Mouse (Mus musculus): ENCODE data around the gene Mgarp. TPM values are rescaled to one million over a fixed set of nuclear protein-coding genes. Genes with fewer than 3 reads are reported as not detected.

Gene Mgarp
- total RNA-seq, 1 experiment from 2014 or later = not detected

- ATAC-seq (replicated peaks in 1 of 2; ENCODE audit: insufficient read depth in 1 of 2, low FRiP score in 2 of 2, low TSS enrichment in 1 of 2, low read depth in 1 of 2, poor library complexity in 2 of 2, severe bottlenecking in 2 of 2) = no peak
Measured at GRCm38 (mm10) chr3:51378665-51378946, 17.9 kb downstream of the Mgarp start.

- ATAC-seq (replicated peaks in 1 of 2; ENCODE audit: insufficient read depth in 1 of 2, low FRiP score in 2 of 2, low TSS enrichment in 1 of 2, low read depth in 1 of 2, poor library complexity in 2 of 2, severe bottlenecking in 2 of 2) = peak; percentile 67 to 75
Measured at GRCm38 (mm10) chr3:51377878-51378664, 18.5 kb downstream of the Mgarp start.

- peak; percentile 59 to 67; a peak in 2 of 4 replicates for ATAC-seq (replicated peaks in 1 of 2; ENCODE audit: insufficient read depth in 1 of 2, low FRiP score in 2 of 2, low TSS enrichment in 1 of 2, low read depth in 1 of 2, poor library complexity in 2 of 2, severe bottlenecking in 2 of 2)
Measured at GRCm38 (mm10) chr3:51375307-51376265, 21.0 kb downstream of the Mgarp start.

- no peak for ATAC-seq (replicated peaks in 1 of 2; ENCODE audit: insufficient read depth in 1 of 2, low FRiP score in 2 of 2, low TSS enrichment in 1 of 2, low read depth in 1 of 2, poor library complexity in 2 of 2, severe bottlenecking in 2 of 2)
Measured at GRCm38 (mm10) chr3:51373544-51373943, 23.0 kb downstream of the Mgarp start.

GRCm38 (mm10) chr3:51372883-51373282, 23.7 kb downstream of the Mgarp start:
- ATAC-seq (replicated peaks in 1 of 2; ENCODE audit: insufficient read depth in 1 of 2, low FRiP score in 2 of 2, low TSS enrichment in 1 of 2, low read depth in 1 of 2, poor library complexity in 2 of 2, severe bottlenecking in 2 of 2) = no peak

- ATAC-seq (replicated peaks in 1 of 2; ENCODE audit: insufficient read depth in 1 of 2, low FRiP score in 2 of 2, low TSS enrichment in 1 of 2, low read depth in 1 of 2, poor library complexity in 2 of 2, severe bottlenecking in 2 of 2) = no peak
Measured at GRCm38 (mm10) chr3:51371826-51372225, 24.7 kb downstream of the Mgarp start.

- ATAC-seq (replicated peaks in 1 of 2; ENCODE audit: insufficient read depth in 1 of 2, low FRiP score in 2 of 2, low TSS enrichment in 1 of 2, low read depth in 1 of 2, poor library complexity in 2 of 2, severe bottlenecking in 2 of 2) = no peak
Measured at GRCm38 (mm10) chr3:51368011-51368410, 28.5 kb downstream of the Mgarp start.

- no peak for ATAC-seq (replicated peaks in 1 of 2; ENCODE audit: insufficient read depth in 1 of 2, low FRiP score in 2 of 2, low TSS enrichment in 1 of 2, low read depth in 1 of 2, poor library complexity in 2 of 2, severe bottlenecking in 2 of 2)
Measured at GRCm38 (mm10) chr3:51366926-51367325, 29.6 kb downstream of the Mgarp start.

GRCm38 (mm10) chr3:51365517-51365882, 31.0 kb downstream of the Mgarp start:
- peak; percentile 62 to 63 for ATAC-seq (replicated peaks in 1 of 2; ENCODE audit: insufficient read depth in 1 of 2, low FRiP score in 2 of 2, low TSS enrichment in 1 of 2, low read depth in 1 of 2, poor library complexity in 2 of 2, severe bottlenecking in 2 of 2)

GRCm38 (mm10) chr3:51364703-51365516, 31.6 kb downstream of the Mgarp start:
- peak; percentile 90 to 93 for ATAC-seq (replicated peaks in 1 of 2; ENCODE audit: insufficient read depth in 1 of 2, low FRiP score in 2 of 2, low TSS enrichment in 1 of 2, low read depth in 1 of 2, poor library complexity in 2 of 2, severe bottlenecking in 2 of 2)

- no peak for ATAC-seq (replicated peaks in 1 of 2; ENCODE audit: insufficient read depth in 1 of 2, low FRiP score in 2 of 2, low TSS enrichment in 1 of 2, low read depth in 1 of 2, poor library complexity in 2 of 2, severe bottlenecking in 2 of 2)
Measured at GRCm38 (mm10) chr3:51361066-51361465, 35.5 kb downstream of the Mgarp start.

- 0 out of 4 replicates have a peak, but pooled peaks have one; percentile 5 to 19 for ATAC-seq (replicated peaks in 1 of 2; ENCODE audit: insufficient read depth in 1 of 2, low FRiP score in 2 of 2, low TSS enrichment in 1 of 2, low read depth in 1 of 2, poor library complexity in 2 of 2, severe bottlenecking in 2 of 2)
Measured at GRCm38 (mm10) chr3:51359558-51360307, 36.8 kb downstream of the Mgarp start.

GRCm38 (mm10) chr3:51358660-51359557, 37.6 kb downstream of the Mgarp start:
- ATAC-seq (replicated peaks in 1 of 2; ENCODE audit: insufficient read depth in 1 of 2, low FRiP score in 2 of 2, low TSS enrichment in 1 of 2, low read depth in 1 of 2, poor library complexity in 2 of 2, severe bottlenecking in 2 of 2) = peak; percentile 61 to 71

GRCm38 (mm10) chr3:51358181-51358580, 38.4 kb downstream of the Mgarp start:
- ATAC-seq (replicated peaks in 1 of 2; ENCODE audit: insufficient read depth in 1 of 2, low FRiP score in 2 of 2, low TSS enrichment in 1 of 2, low read depth in 1 of 2, poor library complexity in 2 of 2, severe bottlenecking in 2 of 2) = peak in 1 of 2 experiments; percentile 43; a peak in 2 of 4 replicates

- no peak for ATAC-seq (replicated peaks in 1 of 2; ENCODE audit: insufficient read depth in 1 of 2, low FRiP score in 2 of 2, low TSS enrichment in 1 of 2, low read depth in 1 of 2, poor library complexity in 2 of 2, severe bottlenecking in 2 of 2)
Measured at GRCm38 (mm10) chr3:51357624-51358023, 38.9 kb downstream of the Mgarp start.

GRCm38 (mm10) chr3:51357078-51357477, 39.5 kb downstream of the Mgarp start:
- no peak for ATAC-seq (replicated peaks in 1 of 2; ENCODE audit: insufficient read depth in 1 of 2, low FRiP score in 2 of 2, low TSS enrichment in 1 of 2, low read depth in 1 of 2, poor library complexity in 2 of 2, severe bottlenecking in 2 of 2)

All from hematopoietic stem cell, adult 5-6 weeks (primary cell).